Mouse (Mus musculus) heart, adult 11 months (tissue): ENCODE data around the gene 5031410I06Rik.
"Not testable (repeated sequence)": the region's sequence is repeated elsewhere in the genome, so short reads cannot be mapped to it uniquely, and the experiment has no call there.

ENCODE experiments used
- DNase-seq: peaks from one replicate; pipeline ENCODE4 v3.0.0; 2022

Gene 5031410I06Rik

DNA sequence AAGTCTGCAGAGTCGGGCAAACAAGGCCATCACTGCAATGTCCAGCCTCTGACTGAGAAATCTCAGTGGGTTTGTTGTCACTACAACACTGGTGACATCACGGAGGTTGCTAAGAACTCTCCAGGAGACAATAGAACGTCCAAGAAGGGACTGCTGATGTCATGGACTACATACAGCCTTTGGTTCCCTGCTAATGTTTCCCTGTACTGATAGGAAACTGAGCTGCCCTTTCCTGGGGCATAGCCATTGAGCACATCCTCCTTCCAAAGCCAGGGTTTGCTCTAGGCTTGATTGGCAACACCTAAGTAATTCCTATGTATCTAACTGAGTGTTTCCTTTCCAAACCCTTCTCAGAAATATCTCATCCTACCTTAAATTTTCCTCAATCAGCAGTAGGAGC, at the start of gene 5031410I06Rik:
TSS of gene 5031410I06Rik (minus strand) at position 101 of the 400 bp plus-strand sequence.
- DNase-seq: not testable (repeated sequence)

DNA sequence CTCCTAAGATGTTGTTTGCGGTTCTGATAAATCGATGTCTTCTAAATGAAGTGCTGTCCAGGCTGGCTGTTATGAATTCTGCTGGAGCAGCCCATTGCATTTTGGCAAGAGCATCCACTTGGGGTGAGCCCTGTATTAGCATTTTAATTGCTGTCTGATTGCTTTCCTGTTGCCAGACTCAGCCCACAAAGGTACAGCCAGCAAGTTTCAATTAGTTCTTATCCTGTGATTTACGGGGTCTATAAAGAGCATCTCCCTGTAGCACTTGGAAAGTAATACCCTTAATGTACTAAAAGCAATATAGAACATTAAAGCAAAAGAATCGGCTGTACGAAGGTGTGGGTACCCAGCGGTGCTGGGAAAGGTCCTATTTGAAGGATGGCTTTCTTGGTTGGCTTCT, 37.7 kb upstream of the 5031410I06Rik start:
- no peak for DNase-seq

DNA sequence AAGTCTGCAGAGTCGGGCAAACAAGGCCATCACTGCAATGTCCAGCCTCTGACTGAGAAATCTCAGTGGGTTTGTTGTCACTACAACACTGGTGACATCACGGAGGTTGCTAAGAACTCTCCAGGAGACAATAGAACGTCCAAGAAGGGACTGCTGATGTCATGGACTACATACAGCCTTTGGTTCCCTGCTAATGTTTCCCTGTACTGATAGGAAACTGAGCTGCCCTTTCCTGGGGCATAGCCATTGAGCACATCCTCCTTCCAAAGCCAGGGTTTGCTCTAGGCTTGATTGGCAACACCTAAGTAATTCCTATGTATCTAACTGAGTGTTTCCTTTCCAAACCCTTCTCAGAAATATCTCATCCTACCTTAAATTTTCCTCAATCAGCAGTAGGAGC, 16.2 kb upstream of the 5031410I06Rik start, which contains the start of gene Gm10220:
TSS of gene Gm10220 (minus strand) at position 101 of the 400 bp plus-strand sequence.
- not testable (repeated sequence) for DNase-seq

DNA sequence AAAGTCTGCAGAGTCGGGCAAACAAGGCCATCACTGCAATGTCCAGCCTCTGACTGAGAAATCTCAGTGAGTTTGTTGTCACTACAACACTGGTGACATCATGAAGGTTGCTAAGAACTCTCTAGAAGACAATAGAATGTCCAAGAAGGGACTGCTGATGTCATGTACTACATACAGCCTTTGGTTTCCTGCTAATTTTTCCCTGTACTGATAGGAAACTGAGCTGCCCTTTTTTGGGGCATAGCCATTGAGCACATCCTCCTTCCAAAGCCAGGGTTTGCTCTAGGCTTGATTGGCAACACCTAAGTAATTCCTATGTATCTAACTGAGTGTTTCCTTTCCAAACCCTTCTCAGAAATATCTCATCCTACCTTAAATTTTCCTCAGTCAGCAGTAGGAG, 16.0 kb downstream of the 5031410I06Rik start, which contains the start of gene Gm10471:
TSS of gene Gm10471 (minus strand) at position 101 of the 400 bp plus-strand sequence.
- not testable (repeated sequence) for DNase-seq

DNA sequence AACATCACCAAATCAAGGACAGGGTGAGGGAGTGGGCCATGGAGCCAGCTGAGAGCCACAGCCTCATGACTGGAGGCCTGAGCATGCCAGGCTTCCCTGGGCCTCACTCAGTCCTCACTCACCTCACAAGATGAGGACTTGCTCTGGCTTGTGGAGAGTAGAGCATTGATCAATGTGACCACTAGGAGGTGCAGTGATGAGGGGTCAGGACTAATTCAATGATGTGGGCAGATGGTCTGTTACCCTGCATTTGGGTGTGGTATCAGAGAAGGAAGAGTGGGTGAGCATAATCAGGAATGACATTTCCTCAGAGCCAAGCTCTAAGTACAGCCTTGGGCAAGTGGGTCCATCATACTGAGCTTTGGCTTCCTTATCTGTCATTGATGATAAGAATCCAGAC, 26.1 kb downstream of the 5031410I06Rik start:
- not testable (repeated sequence) for DNase-seq

DNA sequence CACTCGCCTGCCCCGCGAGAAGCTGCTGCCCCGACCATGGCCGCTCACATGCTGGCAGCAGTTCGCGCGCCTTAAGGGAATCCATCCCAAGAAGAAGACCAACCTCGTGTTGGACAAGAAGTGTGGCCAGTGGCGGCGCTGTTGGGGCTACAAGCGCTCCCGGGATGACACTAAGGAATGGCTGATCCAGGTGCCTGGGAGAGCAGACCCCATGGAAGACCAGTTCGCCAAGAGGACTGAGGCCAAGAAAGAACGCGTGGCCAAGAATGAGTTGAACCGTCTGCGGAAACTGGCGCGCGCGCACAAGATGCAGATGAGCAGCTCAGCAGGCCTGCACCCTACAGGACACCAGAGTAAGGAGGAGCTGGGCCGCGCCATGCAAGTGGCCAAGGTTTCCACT, 34.4 kb downstream of the 5031410I06Rik start:
- no peak for DNase-seq

DNA sequence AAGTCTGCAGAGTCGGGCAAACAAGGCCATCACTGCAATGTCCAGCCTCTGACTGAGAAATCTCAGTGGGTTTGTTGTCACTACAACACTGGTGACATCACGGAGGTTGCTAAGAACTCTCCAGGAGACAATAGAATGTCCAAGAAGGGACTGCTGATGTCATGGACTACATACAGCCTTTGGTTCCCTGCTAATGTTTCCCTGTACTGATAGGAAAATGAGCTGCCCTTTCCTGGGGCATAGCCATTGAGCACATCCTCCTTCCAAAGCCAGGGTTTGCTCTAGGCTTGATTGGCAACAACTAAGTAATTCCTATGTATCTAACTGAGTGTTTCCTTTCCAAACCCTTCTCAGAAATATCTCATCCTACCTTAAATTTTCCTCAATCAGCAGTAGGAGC, 46.7 kb downstream of the 5031410I06Rik start, which contains the start of gene Gm7347:
TSS of gene Gm7347 (minus strand) at position 101 of the 400 bp plus-strand sequence.
- DNase-seq: not testable (repeated sequence)
